Mouse (Mus musculus) midbrain, embryonic 11.5 days (tissue): ENCODE measurements around the gene Rad51. TPM values are rescaled to one million over a fixed set of nuclear protein-coding genes. Genes with fewer than 3 reads are reported as not detected.

Experiments used
- ATAC-seq: fragments of 200-750 bp; cut with Nextera tagmentation; 2 replicates; pipeline ENCODE4 v1.8.0; 2017; ENCODE audit warnings: moderate TSS enrichment, moderate library complexity; ENCODE audit not compliant: low FRiP score
- DNase-seq: peaks from one replicate; pipeline ENCODE4 v3.0.0; 2015; ENCODE audit warnings: low spot score; ENCODE audit errors: missing footprints
- H3K27ac ChIP-seq: fragments of 300-500 bp; sonication (generic); 2 replicates; pipeline ENCODE4 v1.5.1; 2014; ENCODE audit warnings: low read depth, low read length
- H3K27me3 ChIP-seq: fragments of 300-500 bp; sonication (generic); 2 replicates; pipeline ENCODE4 v1.6.1; 2014; ENCODE audit warnings: mild to moderate bottlenecking, low read length, moderate library complexity, mixed read lengths; ENCODE audit not compliant: control insufficient read depth, insufficient read depth
- H3K36me3 ChIP-seq: fragments of 300-500 bp; sonication (generic); 2 replicates; pipeline ENCODE4 v1.6.1; 2014; ENCODE audit warnings: mild to moderate bottlenecking, low read length, moderate library complexity, mixed read lengths; ENCODE audit not compliant: control insufficient read depth, insufficient read depth
- H3K4me1 ChIP-seq: fragments of 300-500 bp; sonication (generic); 2 replicates; pipeline ENCODE4 v1.6.1; 2014; ENCODE audit warnings: low read length; ENCODE audit not compliant: control insufficient read depth, insufficient read depth
- H3K4me2 ChIP-seq: fragments of 300-500 bp; sonication (generic); 2 replicates; pipeline ENCODE4 v1.6.1; 2014; ENCODE audit warnings: mild to moderate bottlenecking, moderate library complexity
- H3K4me3 ChIP-seq: fragments of 300-500 bp; sonication (generic); 2 replicates; pipeline ENCODE4 v1.5.1; 2014; ENCODE audit warnings: low read depth, low read length
- H3K9ac ChIP-seq: fragments of 300-500 bp; sonication (generic); 2 replicates; pipeline ENCODE4 v1.6.1; 2014; ENCODE audit warnings: low read length
- H3K9me3 ChIP-seq: fragments of 300-500 bp; sonication (generic); 2 replicates; pipeline ENCODE4 v1.6.1; 2016; ENCODE audit warnings: low read length; ENCODE audit not compliant: control insufficient read depth
- WGBS: fragments of 180-500 bp; shearing (Covaris S2); extraction: QIAGEN DNeasy Blood & Tissue Kit; methylation state at CpG from one replicate; pipeline ENCODE4 v1.1.7; 2014; 5-methylcytosine and 5-hydroxymethylcytosine counted together
- polyA plus RNA-seq: library from polyadenylated mRNA; unstranded; fragments of >200 nt; fragmentation: Nextera tagmentation; extraction: Ambion mirVana; gene quantifications from 2 replicates; pipeline ENCODE4 v1.2.1, GENCODE M21; 2014

The Rad51 gene
- polyA plus RNA-seq, 1 experiment from 2014 or later, result 76.9 TPM

GRCm38 (mm10) chr2:119156681-119157572, 44.3 kb downstream of the Rad51 start, which contains the start of gene Rmdn3:
Gene Rmdn3, minus strand, starts transcription at chr2:119157034.
- 1% methylated on average over 57 of the region's 57 CpGs for WGBS
- peak; percentile 99 for DNase-seq
- peak within 1 kb of the TSS; percentile 96 for H3K4me3 ChIP-seq
- H3K9ac ChIP-seq, result peak within 1 kb of the TSS; percentile 90
- no peaks in the 10 kb centered on the region for H3K9me3 ChIP-seq
- peak; percentile 93 for ATAC-seq
- H3K27ac ChIP-seq, result no peak within 1 kb of the TSS; the same call in 1 of the 2 replicates
- peaks cover 2% of the 10 kb centered on the region; the same call in 1 of the 2 replicates for H3K36me3 ChIP-seq
- no peaks in the 10 kb centered on the region for H3K27me3 ChIP-seq
- H3K4me2 ChIP-seq, result peak within 1 kb of the TSS; percentile 91
- H3K4me1 ChIP-seq, result peaks cover 9% of the 10 kb centered on the region

GRCm38 (mm10) chr2:119157836-119158235, 45.2 kb downstream of the Rad51 start:
- no peaks in the 10 kb centered on the region for H3K27me3 ChIP-seq
- ATAC-seq (no peak), DNase-seq (no peak)
- peaks cover 2% of the 10 kb centered on the region; the same call in 1 of the 2 replicates for H3K36me3 ChIP-seq
- no peaks in the 10 kb centered on the region for H3K9me3 ChIP-seq
- H3K4me3 ChIP-seq, result no peak overlapping the region
- peaks cover 9% of the 10 kb centered on the region for H3K4me1 ChIP-seq
- H3K27ac ChIP-seq, result no peak overlapping the region
- no peak overlapping the region for H3K9ac ChIP-seq
- H3K4me2 ChIP-seq, result no peak overlapping the region

GRCm38 (mm10) chr2:119161247-119161646, 48.7 kb downstream of the Rad51 start:
- no peak overlapping the region for H3K4me3 ChIP-seq
- no peaks in the 10 kb centered on the region for H3K9me3 ChIP-seq
- peaks cover 6% of the 10 kb centered on the region for H3K27me3 ChIP-seq
- 43% methylated on average over 2 of the region's 2 CpGs for WGBS
- no peak overlapping the region for H3K27ac ChIP-seq
- H3K9ac ChIP-seq, result no peak overlapping the region
- ATAC-seq (no peak), DNase-seq (no peak)
- peaks cover 3% of the 10 kb centered on the region; the same call in 1 of the 2 replicates for H3K4me1 ChIP-seq
- no peaks in the 10 kb centered on the region for H3K36me3 ChIP-seq
- no peak overlapping the region for H3K4me2 ChIP-seq

GRCm38 (mm10) chr2:119163135-119163534, 50.5 kb downstream of the Rad51 start:
- Histone ChIP-seq H3K27ac (no peak overlapping the region), H3K4me3 (no peak overlapping the region), H3K27me3 (peaks cover 22% of the 10 kb centered on the region), H3K9ac (no peak overlapping the region), H3K36me3 (no peaks in the 10 kb centered on the region), H3K4me2 (no peak overlapping the region), H3K4me1 (peaks cover 11% of the 10 kb centered on the region), H3K9me3 (no peaks in the 10 kb centered on the region)
- WGBS, result 73% methylated on average over 3 of the region's 3 CpGs
- ATAC-seq (no peak), DNase-seq (peak; percentile 28)

- no peaks in the 10 kb centered on the region for H3K36me3 ChIP-seq
- peaks cover 23% of the 10 kb centered on the region for H3K27me3 ChIP-seq
- no peak overlapping the region for H3K9ac ChIP-seq
- no peak overlapping the region for H3K27ac ChIP-seq
- WGBS, result 89% methylated on average over 4 of the region's 4 CpGs
- ATAC-seq (no peak), DNase-seq (no peak)
- peaks cover 11% of the 10 kb centered on the region for H3K4me1 ChIP-seq
- H3K4me3 ChIP-seq, result no peak overlapping the region
- no peak overlapping the region for H3K4me2 ChIP-seq
- no peaks in the 10 kb centered on the region for H3K9me3 ChIP-seq
Measured at GRCm38 (mm10) chr2:119163999-119164398, 51.4 kb downstream of the Rad51 start.

- no peak overlapping the region for H3K9ac ChIP-seq
- DNase-seq (no peak), ATAC-seq (no peak)
- H3K4me3 ChIP-seq, result no peak overlapping the region
- H3K4me2 ChIP-seq, result no peak overlapping the region
- no peak overlapping the region for H3K27ac ChIP-seq
- no peaks in the 10 kb centered on the region for H3K9me3 ChIP-seq
- peaks cover 25% of the 10 kb centered on the region for H3K27me3 ChIP-seq
- no peaks in the 10 kb centered on the region for H3K36me3 ChIP-seq
- peaks cover 11% of the 10 kb centered on the region for H3K4me1 ChIP-seq
Measured at GRCm38 (mm10) chr2:119165401-119165800, 52.8 kb downstream of the Rad51 start.

GRCm38 (mm10) chr2:119166901-119167865, 54.6 kb downstream of the Rad51 start, which contains the start of gene Gchfr:
Gene Gchfr, plus strand, starts transcription at chr2:119167773.
- peaks cover 25% of the 10 kb centered on the region for H3K27me3 ChIP-seq
- no peak within 1 kb of the TSS for H3K27ac ChIP-seq

GRCm38 (mm10) chr2:119167866-119168256, 55.3 kb downstream of the Rad51 start:
- peaks cover 25% of the 10 kb centered on the region for H3K27me3 ChIP-seq

More at GRCm38 (mm10) chr2:119166901-119167865, 54.6 kb downstream of the Rad51 start, which contains the start of gene Gchfr:
- Histone ChIP-seq H3K4me2 (peak within 1 kb of the TSS; percentile 98), H3K4me3 (peak within 1 kb of the TSS; percentile 37), H3K4me1 (peaks cover 11% of the 10 kb centered on the region), H3K36me3 (no peaks in the 10 kb centered on the region), H3K9ac (peak within 1 kb of the TSS; percentile 54), H3K9me3 (no peaks in the 10 kb centered on the region)
- ATAC-seq (peak; percentile 89), DNase-seq (peak; percentile 97)
- WGBS, result 1% methylated on average over 60 of the region's 60 CpGs

More at GRCm38 (mm10) chr2:119167866-119168256, 55.3 kb downstream of the Rad51 start:
- H3K4me1 ChIP-seq, result peaks cover 13% of the 10 kb centered on the region
- ATAC-seq (peak; percentile 35), DNase-seq (no peak)
- H3K4me2 ChIP-seq, result peak overlapping the region; percentile 98
- H3K9ac ChIP-seq, result peak overlapping the region; percentile 54
- WGBS, result 2% methylated on average over 26 of the region's 26 CpGs
- peak overlapping the region; percentile 37 for H3K4me3 ChIP-seq
- H3K36me3 ChIP-seq, result no peaks in the 10 kb centered on the region
- H3K27ac ChIP-seq, result no peak overlapping the region
- no peaks in the 10 kb centered on the region for H3K9me3 ChIP-seq
